Mouse (Mus musculus): ENCODE data around the gene Htatsf1. TPM values are rescaled to one million over a fixed set of nuclear protein-coding genes. Genes with fewer than 3 reads are reported as not detected.

Gene Htatsf1
- polyA plus RNA-seq, 1 experiment from 2014 or later = 92.2 TPM

Other genes with a start within 250 kb of the Htatsf1 start
- gene Map7d3, start 231.3 kb upstream of the Htatsf1 start, polyA plus RNA-seq (2016; fragmentation: Nextera tagmentation; extraction: Ambion mirVana) = 1.6 and 2.3 TPM in 2 replicates
- gene Adgrg4, start 183.4 kb upstream of the Htatsf1 start, polyA plus RNA-seq (2016; fragmentation: Nextera tagmentation; extraction: Ambion mirVana) = not detected in 2 replicates
- gene Brs3, start 10.5 kb upstream of the Htatsf1 start, polyA plus RNA-seq (2016; fragmentation: Nextera tagmentation; extraction: Ambion mirVana) = not detected in 2 replicates
- 0.28 TPM in 1 of 2 replicates, not detected in the other for gene Vgll1, start 34.5 kb downstream of the Htatsf1 start, polyA plus RNA-seq (2016; fragmentation: Nextera tagmentation; extraction: Ambion mirVana)
- not detected in 2 replicates for gene Cd40lg, start 158.6 kb downstream of the Htatsf1 start, polyA plus RNA-seq (2016; fragmentation: Nextera tagmentation; extraction: Ambion mirVana)

Data from midbrain, embryonic 12.5 days (tissue).